Mouse (Mus musculus) embryonic fibroblast, embryonic 13.5 days (primary cell): ENCODE measurements around the gene 4931409K22Rik. TPM values are rescaled to one million over a fixed set of nuclear protein-coding genes. Genes with fewer than 3 reads are reported as not detected.

Experiments
- H3K27ac ChIP-seq: 2 replicates; pipeline ENCODE4 v1.5.1; 2012; ENCODE audit warnings: low read length, control low read depth, inconsistent platforms; ENCODE audit not compliant: insufficient read depth
- H3K4me1 ChIP-seq: 2 replicates; pipeline ENCODE4 v1.6.1; 2011; ENCODE audit warnings: low read length; ENCODE audit not compliant: control insufficient read depth, insufficient read depth
- H3K4me3 ChIP-seq: 2 replicates; pipeline ENCODE4 v1.5.1; 2011; ENCODE audit warnings: mild to moderate bottlenecking, control low read depth, low read length; ENCODE audit not compliant: insufficient read depth
- CTCF ChIP-seq: IDR thresholded peaks from 2 replicates; pipeline ENCODE4 v1.5.1; 2011; ENCODE audit warnings: mild to moderate bottlenecking, control low read depth, low read length, moderate library complexity, borderline replicate concordance; ENCODE audit not compliant: insufficient read depth
- POLR2A ChIP-seq: IDR thresholded peaks from 2 replicates; pipeline ENCODE4 v1.6.1; 2011; ENCODE audit warnings: low read depth, mild to moderate bottlenecking, control low read depth, low read length, moderate library complexity
- polyA plus RNA-seq: library from polyadenylated mRNA; stranded (reverse); fragments of >200 nt; gene quantifications from 2 replicates; pipeline ENCODE4 v1.2.4, GENCODE M21; 2011; ENCODE audit warnings: low read depth; ENCODE audit not compliant: missing spikeins, insufficient read length

Gene 4931409K22Rik
- polyA plus RNA-seq, 1 experiment, result not detected

DNA sequence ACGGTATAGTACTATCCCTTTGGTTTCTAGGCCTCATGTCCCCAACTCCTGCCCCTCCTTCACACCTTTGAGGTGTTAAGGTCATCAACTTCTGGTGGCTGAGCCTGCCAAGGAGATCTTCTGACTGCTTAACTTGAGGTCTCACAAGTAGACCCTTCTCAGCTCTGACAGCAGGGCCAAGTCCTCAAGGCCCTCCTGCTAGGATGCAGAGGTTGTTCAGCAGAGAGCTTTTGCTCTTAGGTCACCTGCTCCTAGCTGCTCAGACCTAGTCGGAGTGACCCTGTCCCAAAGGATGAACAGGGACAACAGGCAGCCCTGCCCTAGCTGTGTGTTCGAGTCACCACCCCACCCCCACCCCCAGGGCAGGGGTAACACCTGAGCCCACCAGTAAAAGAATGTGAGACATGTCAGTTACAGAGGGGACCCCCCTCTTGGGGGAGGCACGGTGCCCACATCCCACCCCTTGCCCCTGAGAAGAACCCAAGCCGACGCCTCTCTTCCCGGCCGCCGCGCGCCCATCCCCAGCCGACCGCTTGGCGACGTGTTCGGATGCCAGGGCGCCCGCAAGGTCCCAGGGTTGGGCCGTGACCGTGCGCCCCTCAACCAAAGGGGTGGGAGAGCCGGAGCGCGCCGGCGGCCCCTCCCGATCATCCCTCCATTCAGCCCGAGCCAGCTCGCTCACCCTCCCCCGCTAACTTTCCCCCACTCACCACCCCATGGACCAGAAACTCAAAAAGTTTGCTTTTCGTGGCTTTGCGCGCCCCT lies 44.6 kb upstream of the 4931409K22Rik start:
- TF ChIP-seq CTCF (no peak), POLR2A (no peak)
- Histone ChIP-seq H3K4me1 (peaks cover 5% of the 10 kb centered on the region; the same call in 1 of the 2 replicates), H3K27ac (peak overlapping the region; percentile 93), H3K4me3 (peak overlapping the region; percentile 66)

- Histone ChIP-seq H3K4me1 (no peaks in the 10 kb centered on the region), H3K27ac (no peak overlapping the region), H3K4me3 (no peak overlapping the region)
- no peak for TF ChIP-seq POLR2A
- TF ChIP-seq CTCF, result no peak
Observed at GRCm38 (mm10) chr5:24600236-24600635, 43.6 kb upstream of the 4931409K22Rik start.

- no peak overlapping the region for H3K4me3 ChIP-seq
- H3K27ac ChIP-seq, result no peak overlapping the region
- TF ChIP-seq POLR2A (no peak), CTCF (no peak)
- H3K4me1 ChIP-seq, result no peaks in the 10 kb centered on the region
Observed at GRCm38 (mm10) chr5:24599137-24599536, 42.5 kb upstream of the 4931409K22Rik start.

DNA sequence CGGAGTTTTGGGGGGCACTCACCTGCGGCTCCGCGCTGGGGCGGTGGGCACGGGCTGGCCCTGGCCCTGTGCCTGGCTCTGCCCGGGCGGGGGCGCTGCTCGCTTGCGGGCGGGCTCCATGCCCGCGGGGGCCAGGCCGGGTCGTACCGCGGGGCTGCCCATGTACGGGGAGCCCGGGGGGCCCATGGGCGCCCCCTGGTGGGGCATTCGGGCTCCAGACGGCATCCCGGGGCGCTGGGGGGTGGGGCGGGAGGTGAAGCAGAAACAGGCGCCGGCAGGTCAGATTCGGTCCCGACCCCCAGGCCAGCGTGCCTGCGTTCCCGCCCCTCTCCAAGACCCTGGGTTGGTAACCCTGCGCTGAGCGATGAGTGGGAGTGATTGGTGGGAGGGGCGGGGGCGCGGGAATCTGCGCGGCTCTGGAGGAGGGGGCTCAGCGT lies 42.0 kb upstream of the 4931409K22Rik start:
- TF ChIP-seq POLR2A (no peak), CTCF (no peak)
- peak overlapping the region; percentile 5; the same call in 1 of the 2 replicates for H3K4me3 ChIP-seq
- no peak overlapping the region for H3K27ac ChIP-seq
- H3K4me1 ChIP-seq, result no peaks in the 10 kb centered on the region

- TF ChIP-seq POLR2A, result no peak
- TF ChIP-seq CTCF, result no peak
- Histone ChIP-seq H3K4me1 (no peaks in the 10 kb centered on the region), H3K4me3 (peak overlapping the region; percentile 5; the same call in 1 of the 2 replicates), H3K27ac (no peak overlapping the region)
Observed at GRCm38 (mm10) chr5:24597901-24598569, 41.4 kb upstream of the 4931409K22Rik start.

GRCm38 (mm10) chr5:24597221-24597728 lies 40.7 kb upstream of the 4931409K22Rik start:
- Histone ChIP-seq H3K27ac (no peak overlapping the region), H3K4me1 (no peaks in the 10 kb centered on the region), H3K4me3 (no peak overlapping the region)
- TF ChIP-seq CTCF, result no peak
- TF ChIP-seq POLR2A, result no peak; the same call in 1 of the 2 replicates

- Histone ChIP-seq H3K4me3 (no peak overlapping the region), H3K27ac (no peak overlapping the region), H3K4me1 (0 out of 2 replicates have a peak, but pooled peaks cover 1% of the 10 kb centered on the region)
- TF ChIP-seq CTCF (no peak), POLR2A (no peak)
Observed at GRCm38 (mm10) chr5:24596519-24597171, 40.0 kb upstream of the 4931409K22Rik start.

DNA sequence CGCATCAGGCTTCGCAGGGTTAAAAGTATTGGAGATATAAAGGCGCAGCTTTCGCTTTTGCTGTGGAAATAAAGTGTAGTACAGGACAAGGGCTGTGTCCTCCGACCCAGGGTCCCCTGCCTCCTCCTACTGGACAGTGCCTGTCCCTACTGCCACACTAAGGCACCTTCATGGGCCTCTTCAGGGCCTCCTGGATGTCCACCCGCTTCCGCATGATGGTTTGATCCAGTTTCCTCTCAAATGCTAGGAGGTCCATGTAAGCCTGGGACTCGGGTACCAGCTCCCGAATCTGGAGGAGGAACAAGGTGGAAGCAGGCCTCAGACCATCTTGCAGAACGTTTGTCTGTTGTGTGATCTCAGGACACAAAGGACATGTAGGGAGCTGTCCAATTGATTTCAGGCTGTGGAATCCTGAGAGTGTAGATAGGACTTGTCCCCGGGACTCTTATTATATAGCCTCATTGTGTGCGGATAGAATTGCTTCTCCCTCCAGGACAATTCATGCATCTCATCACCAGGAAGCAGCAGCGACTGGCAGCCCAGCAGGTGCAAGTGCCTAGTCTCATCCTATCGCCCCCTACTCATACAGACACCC lies 39.3 kb upstream of the 4931409K22Rik start:
- Histone ChIP-seq H3K27ac (no peak overlapping the region), H3K4me3 (no peak overlapping the region), H3K4me1 (peaks cover 7% of the 10 kb centered on the region; the same call in 1 of the 2 replicates)
- no peak for TF ChIP-seq CTCF
- no peak for TF ChIP-seq POLR2A

DNA sequence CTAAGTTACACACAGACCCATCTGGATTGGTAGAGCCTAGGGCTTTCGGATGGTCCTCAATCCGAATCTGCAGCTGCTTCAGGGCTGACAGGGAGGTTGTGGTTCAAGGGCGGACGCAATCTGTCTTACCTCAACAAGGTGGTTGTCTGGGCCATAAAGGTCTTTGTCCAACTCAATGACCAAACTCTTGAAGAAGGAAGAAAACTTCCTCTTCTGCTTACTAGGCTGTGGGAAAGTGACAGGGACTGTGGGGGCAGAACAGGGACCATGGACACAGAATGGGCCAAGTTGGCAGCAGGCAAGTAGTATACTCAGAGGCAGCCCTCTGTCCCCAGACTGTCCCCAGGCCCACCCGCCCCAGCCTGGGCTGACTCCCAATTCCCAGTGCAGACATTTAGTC lies 38.7 kb upstream of the 4931409K22Rik start:
- TF ChIP-seq POLR2A (no peak), CTCF (no peak)
- Histone ChIP-seq H3K4me1 (peaks cover 10% of the 10 kb centered on the region), H3K4me3 (no peak overlapping the region), H3K27ac (no peak overlapping the region)
